Mouse (Mus musculus) lung, adult 2 months (tissue): ENCODE results near the gene Dst.

ENCODE experiments used
- CTCF ChIP-seq: fragments of 200-500 bp; IDR thresholded peaks from 2 replicates; pipeline ENCODE4 v1.5.1; 2011; ENCODE audit warnings: mild to moderate bottlenecking, low read length, control low read depth; ENCODE audit not compliant: insufficient read depth
- POLR2A ChIP-seq: fragments of 200-500 bp; IDR thresholded peaks from 2 replicates; pipeline ENCODE4 v1.6.1; 2011; ENCODE audit warnings: low read depth, mild to moderate bottlenecking, control low read depth, low read length, borderline replicate concordance; ENCODE audit errors: extremely low read depth

DNA sequence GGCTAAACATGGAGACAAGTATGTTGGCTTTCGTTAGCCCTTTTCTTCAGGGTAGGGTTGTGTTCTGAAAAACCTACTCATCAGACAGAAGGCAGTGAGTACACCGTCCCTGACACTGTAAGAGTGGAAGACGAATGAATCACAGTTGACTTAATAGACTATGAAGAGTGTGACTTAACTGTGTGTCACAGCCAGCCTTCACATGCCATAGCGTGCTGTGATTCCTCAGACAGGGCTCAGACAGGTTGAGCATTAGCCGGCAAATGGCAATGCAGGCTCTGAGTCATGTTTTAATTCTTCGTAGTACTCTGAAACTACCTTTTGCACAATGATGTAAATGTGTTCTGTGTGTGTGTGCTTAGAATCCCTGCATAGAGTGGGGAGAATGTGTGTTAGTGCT is 278.0 kb downstream of the Dst start:
- TF ChIP-seq POLR2A: no peak
- no peak for TF ChIP-seq CTCF
